Mouse (Mus musculus): ENCODE measurements around the gene Tubg1. TPM values are rescaled to one million over a fixed set of nuclear protein-coding genes. Genes with fewer than 3 reads are reported as not detected.
A peak's percentile ranks its signal among the peaks of the same experiment; 100 is the strongest.

Tubg1 gene
- 10 to 100 TPM; 24.4 to 27.3 TPM for total RNA-seq (2021)

- DNase-seq (ENCODE audit: low spot score), result peak; percentile 98
- intact Hi-C loops (cut with DNase I), result loop anchor here (1.0 to 2.0 kb wide), 2 partner anchors 25 to 49 kb away; partner anchors contain the start of gene Psmc3ip
Measured at GRCm38 (mm10) chr11:101119761-101120544, at the start of gene Tubg1, which contains the start of gene Retreg3. Tubg1 (plus strand) TSS chr11:101119938. Retreg3 (minus strand) TSS chr11:101119893.

- no peak for DNase-seq (ENCODE audit: low spot score)
- intact Hi-C loops (cut with DNase I), result no loop called here
Measured at GRCm38 (mm10) chr11:101070189-101070527, 49.6 kb upstream of the Tubg1 start.

- intact Hi-C loops (cut with DNase I), result no loop called here
- no peak for DNase-seq (ENCODE audit: low spot score)
Measured at GRCm38 (mm10) chr11:101070987-101071386, 48.8 kb upstream of the Tubg1 start.

GRCm38 (mm10) chr11:101071810-101072428 lies 47.8 kb upstream of the Tubg1 start:
- DNase-seq (ENCODE audit: low spot score), result no peak
- intact Hi-C loops (cut with DNase I), result no loop called here

- intact Hi-C loops (cut with DNase I), result no loop called here
- DNase-seq (ENCODE audit: low spot score), result no peak
Measured at GRCm38 (mm10) chr11:101078121-101078520, 41.6 kb upstream of the Tubg1 start, which contains the start of gene Hsd17b1. Hsd17b1 (plus strand) TSS chr11:101078411.

GRCm38 (mm10) chr11:101079746-101080145 lies 40.0 kb upstream of the Tubg1 start:
- DNase-seq (ENCODE audit: low spot score), result no peak
- intact Hi-C loops (cut with DNase I), result no loop called here

- DNase-seq (ENCODE audit: low spot score), result no peak
- intact Hi-C loops (cut with DNase I), result no loop called here
Measured at GRCm38 (mm10) chr11:101080421-101080820, 39.3 kb upstream of the Tubg1 start.

GRCm38 (mm10) chr11:101081659-101082058 lies 38.1 kb upstream of the Tubg1 start:
- intact Hi-C loops (cut with DNase I), result loop anchor here (1.0 kb wide), 1 partner anchor 93 kb away; no protein-coding TSS in a partner anchor
- DNase-seq (ENCODE audit: low spot score), result no peak

GRCm38 (mm10) chr11:101082208-101083082 lies 37.3 kb upstream of the Tubg1 start, which contains the start of gene Coasy:
Coasy (plus strand) TSS chr11:101082565.
- intact Hi-C loops (cut with DNase I), result loop anchor here (1.0 kb wide), 1 partner anchor 92 kb away; no protein-coding TSS in a partner anchor
- peak; percentile 71 for DNase-seq (ENCODE audit: low spot score)

- DNase-seq (ENCODE audit: low spot score), result no peak
- intact Hi-C loops (cut with DNase I), result no loop called here
Measured at GRCm38 (mm10) chr11:101083083-101083697, 36.5 kb upstream of the Tubg1 start.

- intact Hi-C loops (cut with DNase I), result no loop called here
- no peak for DNase-seq (ENCODE audit: low spot score)
Measured at GRCm38 (mm10) chr11:101084246-101084645, 35.5 kb upstream of the Tubg1 start.

GRCm38 (mm10) chr11:101084811-101085210 lies 34.9 kb upstream of the Tubg1 start:
- DNase-seq (ENCODE audit: low spot score), result no peak
- intact Hi-C loops (cut with DNase I), result loop anchor here (5.0 kb wide), 1 partner anchor 167 kb away; the partner anchor contains the start of gene Vps25

GRCm38 (mm10) chr11:101085617-101086322 lies 34.0 kb upstream of the Tubg1 start:
- intact Hi-C loops (cut with DNase I), result loop anchor here (5.0 kb wide), 1 partner anchor 167 kb away; the partner anchor contains the start of gene Vps25
- no peak for DNase-seq (ENCODE audit: low spot score)

GRCm38 (mm10) chr11:101086323-101086674 lies 33.4 kb upstream of the Tubg1 start:
- DNase-seq (ENCODE audit: low spot score), result no peak
- intact Hi-C loops (cut with DNase I), result loop anchor here (5.0 kb wide), 1 partner anchor 166 kb away; the partner anchor contains the start of gene Vps25

GRCm38 (mm10) chr11:101086756-101087681 lies 32.7 kb upstream of the Tubg1 start, which contains the start of gene Mlx:
Mlx (plus strand) TSS chr11:101087277.
- intact Hi-C loops (cut with DNase I), result loop anchor here (5.0 kb wide), 1 partner anchor 165 kb away; the partner anchor contains the start of gene Vps25
- peak; percentile 85 for DNase-seq (ENCODE audit: low spot score)

- intact Hi-C loops (cut with DNase I), result loop anchor here (5.0 kb wide), 1 partner anchor 165 kb away; the partner anchor contains the start of gene Vps25
Measured at GRCm38 (mm10) chr11:101087682-101088055, 32.1 kb upstream of the Tubg1 start.

GRCm38 (mm10) chr11:101089931-101090330 lies 29.8 kb upstream of the Tubg1 start:
- intact Hi-C loops (cut with DNase I), result loop anchor here (5.0 kb wide), 1 partner anchor 162 kb away; the partner anchor contains the start of gene Vps25
- no peak for DNase-seq (ENCODE audit: low spot score)

More at GRCm38 (mm10) chr11:101087682-101088055, 32.1 kb upstream of the Tubg1 start:
- no peak for DNase-seq (ENCODE audit: low spot score)
